Mouse (Mus musculus): Measurements from ENCODE around the gene Tnfrsf11a. TPM values are rescaled to one million over a fixed set of nuclear protein-coding genes. Genes with fewer than 3 reads are reported as not detected.

Tnfrsf11a gene
- polyA plus RNA-seq, 1 experiment = 0.16 TPM

DNA sequence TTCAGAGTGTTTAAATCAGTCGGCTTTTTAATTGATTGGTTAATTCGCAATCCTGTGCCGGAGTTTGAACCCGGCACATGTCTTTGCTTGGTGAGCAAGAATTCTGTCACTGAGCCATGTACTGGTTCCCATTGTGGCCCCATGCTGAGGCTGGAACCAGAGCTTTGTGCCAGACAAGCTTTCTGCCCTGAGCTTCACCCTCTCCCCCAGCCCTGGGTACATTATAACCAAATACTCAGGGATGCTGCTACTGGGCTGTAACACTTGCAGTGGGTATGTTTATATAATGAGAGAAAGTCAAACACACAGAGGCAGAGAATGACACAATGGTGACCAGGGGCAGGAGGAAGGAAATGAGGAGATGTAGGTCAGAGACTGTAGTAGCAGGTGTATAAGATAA is 43.8 kb downstream of the Tnfrsf11a start:
- H3K27me3 ChIP-seq (ENCODE audit: control insufficient read depth, insufficient read depth, insufficient read length) = no peaks in the 10 kb centered on the region
- no peaks in the 10 kb centered on the region for H3K79me3 ChIP-seq (ENCODE audit: low read depth)
- no peak overlapping the region for H3K4me3 ChIP-seq (ENCODE audit: insufficient read depth, poor library complexity, severe bottlenecking)
- no peaks in the 10 kb centered on the region for H3K79me2 ChIP-seq (ENCODE audit: control insufficient read depth, insufficient read depth)
- TF ChIP-seq FOSL1 (IDR thresholded peaks at IDR 0.05; ENCODE audit: insufficient read depth, low read length, poor library complexity, severe bottlenecking) (no peak), CEBPB (IDR thresholded peaks at IDR 0.05; ENCODE audit: low read depth) (no peak), MYOD1 (IDR thresholded peaks at IDR 0.05; ENCODE audit: control insufficient read depth, insufficient read length, low read depth) (no peak), MAX (IDR thresholded peaks at IDR 0.05) (no peak), MYOG (IDR thresholded peaks at IDR 0.05; ENCODE audit: control insufficient read depth, extremely low read depth, insufficient read length) (no peak), CTCF (IDR thresholded peaks at IDR 0.05; ENCODE audit: control insufficient read depth, insufficient read depth, insufficient read length) (no peak), USF1 (IDR thresholded peaks at IDR 0.05; ENCODE audit: low read depth) (no peak)
- no peaks in the 10 kb centered on the region for H3K36me3 ChIP-seq (ENCODE audit: control insufficient read depth, insufficient read depth)
- no peak overlapping the region for H3ac ChIP-seq (ENCODE audit: control insufficient read depth, insufficient read length, low read depth)

DNA sequence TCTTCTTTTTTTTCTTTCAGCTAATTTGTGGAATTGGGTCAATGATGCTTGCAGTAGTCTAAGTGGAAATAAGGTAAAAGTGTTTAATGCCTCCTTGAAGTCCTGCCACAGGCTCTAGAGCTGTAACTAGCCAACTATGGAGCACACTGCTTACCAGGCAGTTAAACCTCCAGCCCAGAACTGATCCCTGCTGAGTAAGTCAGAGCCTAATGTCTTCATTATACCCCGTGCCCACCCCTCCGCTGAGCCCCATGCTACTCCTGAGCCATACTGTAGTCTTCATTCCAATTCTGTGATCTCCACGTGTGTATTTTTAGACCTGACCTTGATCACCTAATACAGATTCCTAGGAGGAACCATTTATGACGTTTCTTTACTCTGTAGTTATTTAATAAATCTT is 44.5 kb downstream of the Tnfrsf11a start:
- Histone ChIP-seq H3K4me3 (ENCODE audit: insufficient read depth, poor library complexity, severe bottlenecking) (no peak overlapping the region), H3K79me2 (ENCODE audit: control insufficient read depth, insufficient read depth) (no peaks in the 10 kb centered on the region), H3K27me3 (ENCODE audit: control insufficient read depth, insufficient read depth, insufficient read length) (no peaks in the 10 kb centered on the region), H3K79me3 (ENCODE audit: low read depth) (no peaks in the 10 kb centered on the region), H3K36me3 (ENCODE audit: control insufficient read depth, insufficient read depth) (no peaks in the 10 kb centered on the region), H3ac (ENCODE audit: control insufficient read depth, insufficient read length, low read depth) (no peak overlapping the region)
- no peak for TF ChIP-seq FOSL1 (IDR thresholded peaks at IDR 0.05; ENCODE audit: insufficient read depth, low read length, poor library complexity, severe bottlenecking)
- TF ChIP-seq MAX (IDR thresholded peaks at IDR 0.05) = no peak
- no peak for TF ChIP-seq USF1 (IDR thresholded peaks at IDR 0.05; ENCODE audit: low read depth)
- no peak for TF ChIP-seq CEBPB (IDR thresholded peaks at IDR 0.05; ENCODE audit: low read depth)
- no peak for TF ChIP-seq CTCF (IDR thresholded peaks at IDR 0.05; ENCODE audit: control insufficient read depth, insufficient read depth, insufficient read length)
- no peak for TF ChIP-seq MYOG (IDR thresholded peaks at IDR 0.05; ENCODE audit: control insufficient read depth, extremely low read depth, insufficient read length)
- no peak for TF ChIP-seq MYOD1 (IDR thresholded peaks at IDR 0.05; ENCODE audit: control insufficient read depth, insufficient read length, low read depth)

DNA sequence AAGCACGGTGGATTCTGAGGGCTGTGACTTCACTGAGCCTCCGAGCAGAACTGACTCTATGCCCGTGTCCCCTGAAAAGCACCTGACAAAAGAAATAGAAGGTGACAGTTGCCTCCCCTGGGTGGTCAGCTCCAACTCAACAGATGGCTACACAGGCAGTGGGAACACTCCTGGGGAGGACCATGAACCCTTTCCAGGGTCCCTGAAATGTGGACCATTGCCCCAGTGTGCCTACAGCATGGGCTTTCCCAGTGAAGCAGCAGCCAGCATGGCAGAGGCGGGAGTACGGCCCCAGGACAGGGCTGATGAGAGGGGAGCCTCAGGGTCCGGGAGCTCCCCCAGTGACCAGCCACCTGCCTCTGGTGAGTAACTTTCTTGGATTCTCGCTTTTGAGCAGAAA is 46.9 kb downstream of the Tnfrsf11a start:
- Histone ChIP-seq H3ac (ENCODE audit: control insufficient read depth, insufficient read length, low read depth) (no peak overlapping the region), H3K79me3 (ENCODE audit: low read depth) (no peaks in the 10 kb centered on the region), H3K27me3 (ENCODE audit: control insufficient read depth, insufficient read depth, insufficient read length) (no peaks in the 10 kb centered on the region), H3K4me3 (ENCODE audit: insufficient read depth, poor library complexity, severe bottlenecking) (no peak overlapping the region), H3K79me2 (ENCODE audit: control insufficient read depth, insufficient read depth) (no peaks in the 10 kb centered on the region), H3K36me3 (ENCODE audit: control insufficient read depth, insufficient read depth) (no peaks in the 10 kb centered on the region)
- TF ChIP-seq CTCF (IDR thresholded peaks at IDR 0.05; ENCODE audit: control insufficient read depth, insufficient read depth, insufficient read length) (no peak), CEBPB (IDR thresholded peaks at IDR 0.05; ENCODE audit: low read depth) (no peak), MYOG (IDR thresholded peaks at IDR 0.05; ENCODE audit: control insufficient read depth, extremely low read depth, insufficient read length) (no peak), MYOD1 (IDR thresholded peaks at IDR 0.05; ENCODE audit: control insufficient read depth, insufficient read length, low read depth) (no peak), USF1 (IDR thresholded peaks at IDR 0.05; ENCODE audit: low read depth) (no peak), MAX (IDR thresholded peaks at IDR 0.05) (no peak), FOSL1 (IDR thresholded peaks at IDR 0.05; ENCODE audit: insufficient read depth, low read length, poor library complexity, severe bottlenecking) (no peak)

DNA sequence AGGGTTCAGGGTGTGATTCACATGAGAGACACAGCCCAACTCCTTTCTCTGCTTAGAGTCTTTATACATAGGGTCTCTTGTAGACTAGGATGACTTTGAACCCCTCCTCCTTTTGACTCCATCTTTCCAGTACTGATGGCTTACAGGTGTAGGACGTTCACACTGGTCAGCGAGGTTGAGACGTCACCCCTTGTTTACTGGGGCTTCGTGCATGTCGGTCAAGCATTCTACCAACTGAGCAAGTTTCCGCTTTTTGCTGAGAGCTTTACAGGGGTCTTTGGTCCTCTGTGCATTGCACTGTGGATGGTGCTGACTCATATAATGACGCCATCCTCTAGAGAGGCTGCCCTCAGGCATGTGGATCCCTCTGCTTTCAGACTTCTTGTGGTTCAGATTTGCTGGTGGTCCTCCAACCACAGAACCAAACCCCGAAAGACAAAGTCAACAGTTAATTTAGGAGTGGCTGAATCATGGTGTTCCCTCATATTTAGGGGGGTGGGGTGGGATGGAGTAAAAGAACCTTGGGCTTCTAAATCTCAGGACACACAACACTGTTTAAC is 47.3 kb downstream of the Tnfrsf11a start:
- Histone ChIP-seq H3K79me2 (ENCODE audit: control insufficient read depth, insufficient read depth) (no peaks in the 10 kb centered on the region), H3K4me3 (ENCODE audit: insufficient read depth, poor library complexity, severe bottlenecking) (no peak overlapping the region), H3K79me3 (ENCODE audit: low read depth) (no peaks in the 10 kb centered on the region), H3ac (ENCODE audit: control insufficient read depth, insufficient read length, low read depth) (no peak overlapping the region), H3K27me3 (ENCODE audit: control insufficient read depth, insufficient read depth, insufficient read length) (no peaks in the 10 kb centered on the region), H3K36me3 (ENCODE audit: control insufficient read depth, insufficient read depth) (no peaks in the 10 kb centered on the region)
- TF ChIP-seq MAX (IDR thresholded peaks at IDR 0.05) = no peak
- no peak for TF ChIP-seq FOSL1 (IDR thresholded peaks at IDR 0.05; ENCODE audit: insufficient read depth, low read length, poor library complexity, severe bottlenecking)
- TF ChIP-seq CEBPB (IDR thresholded peaks at IDR 0.05; ENCODE audit: low read depth) = no peak
- no peak for TF ChIP-seq MYOG (IDR thresholded peaks at IDR 0.05; ENCODE audit: control insufficient read depth, extremely low read depth, insufficient read length)
- TF ChIP-seq CTCF (IDR thresholded peaks at IDR 0.05; ENCODE audit: control insufficient read depth, insufficient read depth, insufficient read length) = no peak
- TF ChIP-seq MYOD1 (IDR thresholded peaks at IDR 0.05; ENCODE audit: control insufficient read depth, insufficient read length, low read depth) = no peak
- no peak for TF ChIP-seq USF1 (IDR thresholded peaks at IDR 0.05; ENCODE audit: low read depth)

DNA sequence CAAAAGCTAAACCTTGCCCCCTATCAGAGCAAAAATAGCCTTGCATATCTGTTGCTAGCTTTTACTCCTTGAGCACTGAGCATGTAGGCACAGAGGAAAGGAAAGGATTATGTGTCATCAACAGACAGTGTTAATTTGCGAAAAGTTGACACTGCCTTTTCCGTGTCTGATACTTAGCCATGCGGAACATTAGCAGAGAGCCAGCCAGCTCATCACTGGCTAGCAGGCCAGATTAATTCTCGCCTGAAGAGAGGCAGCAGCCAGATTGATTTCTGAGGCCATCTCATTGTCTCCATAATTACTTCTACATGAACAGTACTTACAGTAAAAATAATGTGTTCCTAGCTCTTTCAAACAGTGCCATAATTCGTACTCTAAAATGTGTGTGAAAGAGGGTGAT is 48.7 kb downstream of the Tnfrsf11a start:
- H3K27me3 ChIP-seq (ENCODE audit: control insufficient read depth, insufficient read depth, insufficient read length) = no peaks in the 10 kb centered on the region
- H3K79me3 ChIP-seq (ENCODE audit: low read depth) = no peaks in the 10 kb centered on the region
- TF ChIP-seq MYOG (IDR thresholded peaks at IDR 0.05; ENCODE audit: control insufficient read depth, extremely low read depth, insufficient read length) (no peak), FOSL1 (IDR thresholded peaks at IDR 0.05; ENCODE audit: insufficient read depth, low read length, poor library complexity, severe bottlenecking) (no peak), CEBPB (IDR thresholded peaks at IDR 0.05; ENCODE audit: low read depth) (no peak), CTCF (IDR thresholded peaks at IDR 0.05; ENCODE audit: control insufficient read depth, insufficient read depth, insufficient read length) (no peak), MAX (IDR thresholded peaks at IDR 0.05) (no peak), USF1 (IDR thresholded peaks at IDR 0.05; ENCODE audit: low read depth) (no peak), MYOD1 (IDR thresholded peaks at IDR 0.05; ENCODE audit: control insufficient read depth, insufficient read length, low read depth) (no peak)
- H3K4me3 ChIP-seq (ENCODE audit: insufficient read depth, poor library complexity, severe bottlenecking) = no peak overlapping the region
- no peak overlapping the region for H3ac ChIP-seq (ENCODE audit: control insufficient read depth, insufficient read length, low read depth)
- H3K79me2 ChIP-seq (ENCODE audit: control insufficient read depth, insufficient read depth) = no peaks in the 10 kb centered on the region
- H3K36me3 ChIP-seq (ENCODE audit: control insufficient read depth, insufficient read depth) = no peaks in the 10 kb centered on the region

All from C2C12 (cell line).